In genomic region chr13:23582219-23583056, GRCm38 (mm10) we compare ENCODE assay signal across 8 mouse cellular contexts. TPM values are rescaled to one million over a fixed set of nuclear protein-coding genes. Genes with fewer than 3 reads are reported as not detected.
DNase-seq lines count a peak whose midpoint lies in the region; ATAC-seq and TF ChIP-seq lines count a peak whose summit lies in the region.

No protein-coding gene starts in this region.

- peak overlapping the region; percentile 63 for H3K4me2 ChIP-seq in stomach, postnatal 0 days (replicated peaks; ENCODE audit: low read depth)

- WGBS in forebrain, embryonic 10.5 days, result 6% methylated on average over 6 of the region's 6 CpGs
- WGBS in liver, adult 2 months, result 16% methylated on average over 6 of the region's 6 CpGs
- WGBS in stomach, postnatal 0 days, result 13% methylated on average over 6 of the region's 6 CpGs

- peak; percentile 40 for DNase-seq in cerebellum, adult 9-10 months
- no peak for DNase-seq in cerebellum, adult 18-20 months
- DNase-seq in forebrain, embryonic 10.5 days (ENCODE audit: extremely low spot score, low spot score), result peak; percentile 31
- no peak for DNase-seq in liver, adult 2 months (ENCODE audit: extremely low read depth, low read depth, low spot score)
- DNase-seq in stomach, postnatal 0 days (ENCODE audit: low spot score), result no peak
- no peak for DNase-seq in yolk sac, embryonic 10.5 days (ENCODE audit: low spot score)
- DNase-seq in urinary bladder, adult 18-20 months (ENCODE audit: low spot score in 2 of 2), result no peak

- TF ChIP-seq EP300 in stomach, postnatal 0 days (optimal IDR thresholded peaks at IDR 0.05), result no peak

- H3K27ac ChIP-seq in forebrain, embryonic 10.5 days, result peak overlapping the region; percentile 94
- peak overlapping the region; percentile 43 for H3K27ac ChIP-seq in liver, adult 2 months (replicated peaks; ENCODE audit: insufficient read depth, low read depth, low read length)
- peak overlapping the region; percentile 65 for H3K27ac ChIP-seq in stomach, postnatal 0 days (replicated peaks)

- no peak for TF ChIP-seq POLR2A in liver, adult 2 months (IDR thresholded peaks at IDR 0.05; ENCODE audit: extremely low read depth, insufficient read depth, low read length)

- H3K4me3 ChIP-seq in E14TG2a.4 (replicated peaks; ENCODE audit: low read length), result peak overlapping the region; percentile 80
- H3K4me3 ChIP-seq in forebrain, embryonic 10.5 days, result peak overlapping the region; percentile 61
- H3K4me3 ChIP-seq in liver, adult 2 months (ENCODE audit: insufficient read depth, low read depth, low read length), result peak overlapping the region; percentile 68
- peak overlapping the region; percentile 46 for H3K4me3 ChIP-seq in stomach, postnatal 0 days (ENCODE audit: low read depth, low read length)

- H3K36me3 ChIP-seq in E14TG2a.4 (ENCODE audit: insufficient read depth, low read length), result no peaks in the 10 kb centered on the region
- H3K36me3 ChIP-seq in forebrain, embryonic 10.5 days (replicated peaks), result no peaks in the 10 kb centered on the region
- no peaks in the 10 kb centered on the region for H3K36me3 ChIP-seq in liver, adult 2 months (ENCODE audit: control insufficient read depth, insufficient read depth, low read length)
- H3K36me3 ChIP-seq in stomach, postnatal 0 days (ENCODE audit: control insufficient read depth, insufficient read depth, low read length), result no peaks in the 10 kb centered on the region

- no peaks in the 10 kb centered on the region for H3K79me2 ChIP-seq in liver, adult 2 months (ENCODE audit: control insufficient read depth, insufficient read depth, low read length)

- H3K4me1 ChIP-seq in E14TG2a.4 (replicated peaks; ENCODE audit: low read depth, low read length), result peaks cover 45% of the 10 kb centered on the region
- H3K4me1 ChIP-seq in forebrain, embryonic 10.5 days, result peaks cover 58% of the 10 kb centered on the region
- peaks cover 11% of the 10 kb centered on the region; the same call in 1 of the 2 replicates for H3K4me1 ChIP-seq in liver, adult 2 months (ENCODE audit: control insufficient read depth, insufficient read depth, low read length)
- H3K4me1 ChIP-seq in stomach, postnatal 0 days (replicated peaks; ENCODE audit: control insufficient read depth, insufficient read depth), result 0 out of 2 replicates have a peak, but pooled peaks cover 2% of the 10 kb centered on the region

- H3K9me3 ChIP-seq in E14TG2a.4 (ENCODE audit: low read length), result no peaks in the 10 kb centered on the region
- no peaks in the 10 kb centered on the region for H3K9me3 ChIP-seq in forebrain, embryonic 10.5 days
- H3K9me3 ChIP-seq in stomach, postnatal 0 days (ENCODE audit: control insufficient read depth, low read length), result no peaks in the 10 kb centered on the region

- H3K27me3 ChIP-seq in E14TG2a.4 (ENCODE audit: insufficient read depth, low read length), result no peaks in the 10 kb centered on the region
- H3K27me3 ChIP-seq in forebrain, embryonic 10.5 days (ENCODE audit: poor library complexity, severe bottlenecking), result no peaks in the 10 kb centered on the region
- no peaks in the 10 kb centered on the region for H3K27me3 ChIP-seq in liver, adult 2 months (ENCODE audit: control insufficient read depth, insufficient read depth, low read length)
- H3K27me3 ChIP-seq in stomach, postnatal 0 days (ENCODE audit: control insufficient read depth, insufficient read depth, low read length), result no peaks in the 10 kb centered on the region

- peak overlapping the region; percentile 64 for H3K9ac ChIP-seq in liver, adult 2 months (ENCODE audit: low read depth, low read length)
- H3K9ac ChIP-seq in stomach, postnatal 0 days (ENCODE audit: low read length), result peak overlapping the region; percentile 66

- ATAC-seq in stomach, postnatal 0 days (ENCODE audit: low FRiP score, low TSS enrichment), result no peak

- TF ChIP-seq CTCF in E14TG2a.4 (conservative IDR thresholded peaks at IDR 0.05; ENCODE audit: low read length), result no peak
- no peak for TF ChIP-seq CTCF in liver, adult 2 months (IDR thresholded peaks at IDR 0.05; ENCODE audit: low read depth, low read length)
- no peak for TF ChIP-seq CTCF in stomach, postnatal 0 days (IDR thresholded peaks at IDR 0.05; ENCODE audit: low read depth)

RNA-seq across cellular contexts. Expression of gene Hist1h4d, which starts 1.0 kb away (rescaled TPM):
- 112 and 119 TPM in 2 replicates for polyA plus RNA-seq in forebrain, embryonic 10.5 days (2016; fragmentation: Nextera tagmentation; extraction: Ambion mirVana)
- 162 and 174 TPM in 2 replicates for total RNA-seq in liver, adult 2 months (2014; rRNA removed)
- polyA plus RNA-seq in liver, adult 2 months (2012; rRNA removed), result 2.1 and 2.8 TPM in 2 replicates
- 32.0 and 48.7 TPM in 2 replicates for polyA plus RNA-seq in stomach, postnatal 0 days (2015; fragmentation: Nextera tagmentation; extraction: Ambion mirVana)

RNA-seq across cellular contexts. Expression of gene Hist1h3d, which starts 6.9 kb away (rescaled TPM):
- 7.1 and 7.2 TPM in 2 replicates for polyA plus RNA-seq in forebrain, embryonic 10.5 days (2016; fragmentation: Nextera tagmentation; extraction: Ambion mirVana)
- 3.4 and 5.9 TPM in 2 replicates for total RNA-seq in liver, adult 2 months (2014; rRNA removed)
- polyA plus RNA-seq in liver, adult 2 months (2012; rRNA removed), result 0.48 and 0.87 TPM in 2 replicates
- polyA plus RNA-seq in stomach, postnatal 0 days (2015; fragmentation: Nextera tagmentation; extraction: Ambion mirVana), result 1.7 and 4.2 TPM in 2 replicates

RNA-seq across cellular contexts. Expression of gene Hist1h2ad, which starts 8.3 kb away (rescaled TPM):
- polyA plus RNA-seq in forebrain, embryonic 10.5 days (2016; fragmentation: Nextera tagmentation; extraction: Ambion mirVana), result 1.5 TPM in 2 replicates
- 5.4 and 11.5 TPM in 2 replicates for total RNA-seq in liver, adult 2 months (2014; rRNA removed)
- 1.1 TPM in 1 of 2 replicates, not detected in the other for polyA plus RNA-seq in liver, adult 2 months (2012; rRNA removed)
- 0.67 and 0.79 TPM in 2 replicates for polyA plus RNA-seq in stomach, postnatal 0 days (2015; fragmentation: Nextera tagmentation; extraction: Ambion mirVana)

RNA-seq across cellular contexts. Expression of gene Hist1h2bf, which starts 8.4 kb away (rescaled TPM):
- 5.8 and 6.9 TPM in 2 replicates for polyA plus RNA-seq in forebrain, embryonic 10.5 days (2016; fragmentation: Nextera tagmentation; extraction: Ambion mirVana)
- total RNA-seq in liver, adult 2 months (2014; rRNA removed), result 4.6 and 5.4 TPM in 2 replicates
- polyA plus RNA-seq in liver, adult 2 months (2012; rRNA removed), result 0.39 TPM in 1 of 2 replicates, not detected in the other
- polyA plus RNA-seq in stomach, postnatal 0 days (2015; fragmentation: Nextera tagmentation; extraction: Ambion mirVana), result 1.1 and 3.2 TPM in 2 replicates

RNA-seq across cellular contexts. Expression of gene Hist1h2bg, which starts 11.2 kb away (rescaled TPM):
- polyA plus RNA-seq in forebrain, embryonic 10.5 days (2016; fragmentation: Nextera tagmentation; extraction: Ambion mirVana), result 6.4 and 6.7 TPM in 2 replicates
- 37.2 and 44.6 TPM in 2 replicates for total RNA-seq in liver, adult 2 months (2014; rRNA removed)
- polyA plus RNA-seq in liver, adult 2 months (2012; rRNA removed), result 4.0 and 4.4 TPM in 2 replicates
- 4.9 and 10.5 TPM in 2 replicates for polyA plus RNA-seq in stomach, postnatal 0 days (2015; fragmentation: Nextera tagmentation; extraction: Ambion mirVana)

Comparison
In these comparisons a context has a peak if more than half of its experiments do, and no peak if none do; other contexts are left out.
1. DNase-seq: peak in cerebellum, adult 9-10 months (single experiment) and forebrain, embryonic 10.5 days (single experiment); none in cerebellum, adult 18-20 months (0 of 2), liver, adult 2 months (single experiment), stomach, postnatal 0 days (single experiment), yolk sac, embryonic 10.5 days (single experiment) and urinary bladder, adult 18-20 months (0 of 2).
2. H3K27ac ChIP-seq: peak in every context shown above with its lines; median percentile 94 in forebrain, embryonic 10.5 days; 65 in stomach, postnatal 0 days; 43 in liver, adult 2 months.
3. Peak in every context shown above with its lines, with median percentiles within 50 percentile points of each other: H3K4me3 ChIP-seq.